Mouse (Mus musculus) heart, embryonic 14.5 days (tissue): ENCODE data around the gene Cxcr1. TPM values are rescaled to one million over a fixed set of nuclear protein-coding genes. Genes with fewer than 3 reads are reported as not detected.

Source experiments
- ATAC-seq: fragments of 200-750 bp; cut with Nextera tagmentation; 2 replicates; pipeline ENCODE4 v1.8.0; 2017; ENCODE audit warnings: low read depth, moderate TSS enrichment; ENCODE audit not compliant: insufficient number of reproducible peaks, insufficient read depth, low FRiP score
- H3K27ac ChIP-seq, 2 experiments: fragments of 200-500 bp in 1 of 2; fragments of 300-500 bp in 1 of 2; sonication (generic) in 1 of 2; replicated peaks in 1 of 2; 2 replicates each; pipeline ENCODE4 v1.5.1; 2012 to 2014; ENCODE audit warnings: low read depth in 2 of 2, low read length in 2 of 2, control low read depth in 1 of 2, mild to moderate bottlenecking in 1 of 2, mixed read lengths in 1 of 2; ENCODE audit not compliant: control insufficient read depth in 1 of 2, insufficient read depth in 1 of 2
- H3K27me3 ChIP-seq: fragments of 300-500 bp; sonication (generic); 2 replicates; pipeline ENCODE4 v1.6.1; 2014; ENCODE audit warnings: mild to moderate bottlenecking, low read length, control low read depth; ENCODE audit not compliant: control insufficient read depth, insufficient read depth
- H3K36me3 ChIP-seq: fragments of 300-500 bp; sonication (generic); 2 replicates; pipeline ENCODE4 v1.6.1; 2014; ENCODE audit warnings: mild to moderate bottlenecking, control low read depth, low read length, mixed read lengths; ENCODE audit not compliant: control insufficient read depth, insufficient read depth
- H3K4me1 ChIP-seq, 2 experiments: fragments of 200-500 bp in 1 of 2; fragments of 300-500 bp in 1 of 2; sonication (generic) in 1 of 2; 2 replicates each; pipeline ENCODE4 v1.6.1; 2012 to 2014; ENCODE audit warnings: low read length in 2 of 2, control low read depth in 1 of 2, mixed read lengths in 1 of 2; ENCODE audit not compliant: control insufficient read depth in 2 of 2, insufficient read depth in 2 of 2
- H3K4me2 ChIP-seq: fragments of 300-500 bp; sonication (generic); 2 replicates; pipeline ENCODE4 v1.6.1; 2014; ENCODE audit warnings: mild to moderate bottlenecking, low read length
- H3K4me3 ChIP-seq, 2 experiments: fragments of 200-500 bp in 1 of 2; fragments of 300-500 bp in 1 of 2; sonication (generic) in 1 of 2; 2 replicates each; pipeline ENCODE4 v1.5.1; 2012 to 2014; ENCODE audit warnings: low read length in 2 of 2, mild to moderate bottlenecking in 2 of 2, control low read depth in 1 of 2, low read depth in 1 of 2, moderate library complexity in 1 of 2; ENCODE audit not compliant: control insufficient read depth in 1 of 2, insufficient read depth in 1 of 2
- H3K9ac ChIP-seq: fragments of 300-500 bp; sonication (generic); 2 replicates; pipeline ENCODE4 v1.6.1; 2014; ENCODE audit warnings: mild to moderate bottlenecking, low read length
- H3K9me3 ChIP-seq: fragments of 300-500 bp; sonication (generic); 2 replicates; pipeline ENCODE4 v1.6.1; 2016; ENCODE audit warnings: low read length, control low read depth; ENCODE audit not compliant: control insufficient read depth
- WGBS: fragments of 180-500 bp; shearing (Covaris S2); extraction: QIAGEN DNeasy Blood & Tissue Kit; methylation state at CpG from one replicate; pipeline ENCODE4 v1.1.7; 2014; 5-methylcytosine and 5-hydroxymethylcytosine counted together
- polyA plus RNA-seq: library from polyadenylated mRNA; unstranded; fragments of >200 nt; fragmentation: Nextera tagmentation; extraction: Ambion mirVana; gene quantifications from 2 replicates; pipeline ENCODE4 v1.2.1, GENCODE M21; 2014

The Cxcr1 gene
- polyA plus RNA-seq, 1 experiment from 2014 or later: not detected

DNA sequence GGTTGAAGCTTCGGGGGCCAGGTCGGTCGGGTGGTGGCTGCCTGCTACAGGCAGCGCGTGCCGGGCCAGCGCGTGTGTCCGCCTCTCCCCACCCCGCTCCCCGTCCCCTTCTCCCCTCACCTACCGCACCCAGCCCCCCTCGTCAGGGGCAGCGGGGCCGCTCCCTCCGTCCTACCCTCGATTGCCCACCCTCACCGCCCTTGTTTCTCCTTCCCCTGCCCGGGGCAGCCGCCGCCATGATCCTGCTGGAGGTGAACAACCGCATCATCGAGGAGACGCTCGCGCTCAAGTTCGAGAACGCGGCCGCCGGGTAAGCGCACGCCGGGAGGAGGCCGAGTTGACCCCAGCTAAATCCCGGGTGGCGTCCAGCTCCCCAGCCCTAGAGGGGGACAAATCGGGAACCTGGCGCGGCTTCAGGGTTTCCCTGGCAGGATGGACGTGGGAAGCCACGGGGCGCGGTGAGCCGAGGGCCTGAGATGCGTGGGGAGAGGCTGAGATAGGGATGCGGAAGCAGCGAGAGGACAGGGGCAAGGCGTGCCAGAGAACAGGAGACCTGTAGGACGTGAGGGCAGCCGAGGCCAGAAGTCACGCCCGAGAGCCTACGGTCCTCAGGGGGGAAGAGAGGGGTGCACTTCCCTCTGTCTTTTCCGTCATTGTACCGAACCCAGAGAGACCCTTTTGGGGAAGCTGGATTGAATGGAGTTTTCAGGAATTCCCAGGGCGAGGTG, 42.3 kb upstream of the Cxcr1 start:
- peak overlapping the region; percentile 79 for H3K4me2 ChIP-seq
- peak overlapping the region; percentile 99 for H3K9ac ChIP-seq
- WGBS: under 1% methylated on average over 47 of the region's 57 CpGs
- H3K36me3 ChIP-seq: no peaks in the 10 kb centered on the region
- H3K27me3 ChIP-seq: no peaks in the 10 kb centered on the region
- ATAC-seq: peak; percentile 62
- peak overlapping the region; percentile 70 to 99 for H3K4me3 ChIP-seq
- H3K9me3 ChIP-seq: no peaks in the 10 kb centered on the region
- peak overlapping the region; percentile 91 to 96 for H3K27ac ChIP-seq
- H3K4me1 ChIP-seq: peaks cover 15 to 37% of the 10 kb centered on the region in 2 experiments

DNA sequence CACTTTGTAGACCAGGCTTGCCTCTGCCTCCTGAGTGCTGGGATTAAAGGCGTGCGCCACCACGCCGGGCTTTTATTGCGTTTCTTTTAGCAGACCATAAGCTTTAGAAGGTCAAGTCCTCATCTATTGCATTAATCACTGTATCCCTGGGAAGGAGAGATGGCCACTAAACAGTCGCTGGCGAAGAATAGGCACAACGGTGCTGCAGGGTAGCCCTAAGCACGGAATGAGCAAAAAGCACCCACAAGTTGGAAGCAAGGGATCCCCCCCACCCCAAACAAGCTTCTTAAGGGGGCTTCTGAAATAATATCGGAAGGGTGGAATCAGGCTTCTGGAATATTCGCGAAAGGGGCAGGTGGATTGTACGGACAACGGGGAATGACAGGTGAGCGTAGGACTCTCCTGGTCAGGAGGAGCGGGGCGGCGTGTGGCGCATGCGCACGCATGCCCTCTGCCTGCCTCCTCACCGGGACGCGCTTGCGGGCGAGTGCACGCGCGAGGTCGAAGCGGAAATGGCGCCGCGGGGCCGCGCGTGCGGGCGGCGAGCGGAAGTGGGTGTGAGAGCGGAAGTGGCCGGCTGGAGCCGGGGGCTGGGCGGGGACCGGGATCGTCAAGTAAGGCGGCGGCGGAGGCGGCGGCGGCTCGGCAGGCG, 41.6 kb upstream of the Cxcr1 start, which contains the start of gene Arpc2:
Gene Arpc2, plus strand, starts transcription at position 147 of the 652 bp plus-strand sequence.
- H3K27ac ChIP-seq: peak within 1 kb of the TSS; percentile 91 to 96
- H3K4me2 ChIP-seq: peak within 1 kb of the TSS; percentile 79
- no peaks in the 10 kb centered on the region for H3K27me3 ChIP-seq
- H3K4me1 ChIP-seq: peaks cover 13 to 33% of the 10 kb centered on the region in 2 experiments
- H3K4me3 ChIP-seq: peak within 1 kb of the TSS; percentile 70 to 99
- peak; percentile 88 for ATAC-seq
- H3K9ac ChIP-seq: peak within 1 kb of the TSS; percentile 99
- WGBS: 2% methylated on average over 43 of the region's 55 CpGs
- H3K36me3 ChIP-seq: no peaks in the 10 kb centered on the region
- no peaks in the 10 kb centered on the region for H3K9me3 ChIP-seq

DNA sequence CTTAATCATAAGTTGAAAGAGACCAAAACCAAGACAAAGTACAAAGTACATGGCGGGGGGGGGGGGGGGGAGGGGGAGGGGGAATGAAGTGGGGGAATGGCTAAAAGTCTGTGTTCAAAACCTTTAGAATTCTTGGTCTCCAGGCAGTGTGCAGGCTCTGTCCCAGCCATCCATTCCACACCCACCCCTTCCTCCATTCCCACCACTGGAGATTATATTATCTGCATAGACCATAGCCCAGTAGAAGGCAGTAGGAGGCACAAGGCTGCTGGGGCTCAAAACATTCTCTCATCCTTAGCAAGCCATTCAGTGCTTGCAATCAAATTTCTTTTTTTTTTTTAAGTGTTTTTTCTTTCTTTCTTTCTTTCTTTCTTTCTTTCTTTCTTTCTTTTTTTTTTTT, 36.6 kb upstream of the Cxcr1 start:
- Histone ChIP-seq H3K4me1 (peaks cover 4% of the 10 kb centered on the region in 2 experiments; a peak in 3 of 4 replicates), H3K4me3 (no peak overlapping the region), H3K9ac (no peak overlapping the region), H3K27me3 (no peaks in the 10 kb centered on the region), H3K27ac (no peak overlapping the region), H3K36me3 (no peaks in the 10 kb centered on the region), H3K9me3 (no peaks in the 10 kb centered on the region), H3K4me2 (no peak overlapping the region)
- ATAC-seq: no peak
- 40% methylated on average over 1 of the region's 1 CpGs for WGBS

DNA sequence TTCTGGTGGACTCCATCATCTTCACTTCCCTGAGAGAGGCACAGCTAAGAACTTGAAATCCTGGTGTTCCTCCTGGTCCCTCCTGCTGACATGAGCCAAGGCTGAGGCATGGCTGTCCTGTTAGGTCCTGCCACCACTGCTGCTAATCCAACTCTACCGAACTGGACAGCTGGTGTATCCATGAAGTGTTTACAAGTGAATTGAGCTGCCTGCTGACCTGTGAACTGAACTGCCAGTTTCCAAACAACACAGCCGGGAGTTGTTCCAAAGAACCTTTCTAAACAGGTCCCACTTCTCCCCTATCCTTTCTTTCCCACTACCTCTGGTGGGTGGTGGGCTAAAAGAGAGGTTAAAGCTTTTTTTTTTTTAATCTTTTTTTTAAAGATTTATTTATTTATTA, 35.5 kb upstream of the Cxcr1 start:
- no peak for ATAC-seq
- peaks cover 4% of the 10 kb centered on the region in 2 experiments; a peak in 3 of 4 replicates for H3K4me1 ChIP-seq
- 79% methylated on average over 2 of the region's 2 CpGs for WGBS

DNA sequence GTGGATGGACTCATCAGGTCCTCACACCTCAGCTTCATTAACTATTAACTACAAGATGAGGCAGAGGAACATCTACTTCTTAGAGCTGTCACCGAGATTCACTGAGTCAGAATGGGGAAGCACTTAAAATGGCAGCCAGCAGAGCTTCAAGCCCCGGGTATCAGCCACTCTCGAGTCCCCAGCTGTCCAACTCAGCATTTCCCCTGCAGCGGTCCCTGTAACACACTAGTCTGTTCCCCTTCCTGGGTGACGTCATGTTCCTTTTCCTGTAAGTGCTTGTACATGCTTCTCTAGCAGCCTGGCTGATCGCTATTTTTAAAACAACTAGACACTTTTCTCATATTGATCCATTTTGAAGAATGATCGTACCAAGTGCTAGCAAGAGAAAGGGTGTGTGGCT, 32.9 kb upstream of the Cxcr1 start:
- 32% methylated on average over 7 of the region's 7 CpGs for WGBS
- no peak for ATAC-seq
- peaks cover 4% of the 10 kb centered on the region in 2 experiments; a peak in 3 of 4 replicates for H3K4me1 ChIP-seq
- H3K27ac ChIP-seq: peak overlapping the region; percentile 3 to 38; a peak in 3 of 4 replicates
- no peak overlapping the region for H3K4me3 ChIP-seq
- no peaks in the 10 kb centered on the region for H3K36me3 ChIP-seq
- H3K9ac ChIP-seq: no peak overlapping the region
- no peak overlapping the region for H3K4me2 ChIP-seq
- no peaks in the 10 kb centered on the region for H3K27me3 ChIP-seq
- no peaks in the 10 kb centered on the region for H3K9me3 ChIP-seq

More for the DNA sequence above, 35.5 kb upstream of the Cxcr1 start:
- no peaks in the 10 kb centered on the region for H3K27me3 ChIP-seq
- no peaks in the 10 kb centered on the region for H3K36me3 ChIP-seq
- no peak overlapping the region for H3K9ac ChIP-seq
- H3K9me3 ChIP-seq: no peaks in the 10 kb centered on the region
- no peak overlapping the region for H3K27ac ChIP-seq
- no peak overlapping the region for H3K4me2 ChIP-seq
- H3K4me3 ChIP-seq: no peak overlapping the region

DNA sequence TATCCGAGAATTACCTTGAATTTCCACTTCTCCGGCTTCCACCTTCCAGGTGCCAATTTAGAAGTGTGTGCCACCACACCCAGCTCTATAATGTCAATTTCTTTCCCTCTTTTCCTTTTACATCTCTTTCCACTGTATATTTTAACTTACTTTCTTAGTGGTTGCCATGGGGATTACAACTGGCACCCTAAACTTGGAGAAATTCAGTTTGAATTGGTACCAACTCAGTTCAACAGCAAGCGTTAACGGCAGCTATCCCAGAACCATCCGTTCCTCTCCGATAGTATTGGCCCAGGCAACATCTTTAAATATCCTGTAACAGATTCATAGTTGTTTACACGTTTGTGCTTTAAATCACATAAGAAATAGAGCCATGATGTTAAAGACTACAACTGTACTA, 25.5 kb upstream of the Cxcr1 start:
- H3K4me1 ChIP-seq: no peaks in the 10 kb centered on the region
- no peaks in the 10 kb centered on the region for H3K9me3 ChIP-seq
- ATAC-seq: no peak
- H3K36me3 ChIP-seq: no peaks in the 10 kb centered on the region
- 87% methylated on average over 7 of the region's 7 CpGs for WGBS
- no peak overlapping the region for H3K27ac ChIP-seq
- H3K4me3 ChIP-seq: no peak overlapping the region
- no peak overlapping the region for H3K4me2 ChIP-seq
- H3K27me3 ChIP-seq: no peaks in the 10 kb centered on the region
- no peak overlapping the region for H3K9ac ChIP-seq

DNA sequence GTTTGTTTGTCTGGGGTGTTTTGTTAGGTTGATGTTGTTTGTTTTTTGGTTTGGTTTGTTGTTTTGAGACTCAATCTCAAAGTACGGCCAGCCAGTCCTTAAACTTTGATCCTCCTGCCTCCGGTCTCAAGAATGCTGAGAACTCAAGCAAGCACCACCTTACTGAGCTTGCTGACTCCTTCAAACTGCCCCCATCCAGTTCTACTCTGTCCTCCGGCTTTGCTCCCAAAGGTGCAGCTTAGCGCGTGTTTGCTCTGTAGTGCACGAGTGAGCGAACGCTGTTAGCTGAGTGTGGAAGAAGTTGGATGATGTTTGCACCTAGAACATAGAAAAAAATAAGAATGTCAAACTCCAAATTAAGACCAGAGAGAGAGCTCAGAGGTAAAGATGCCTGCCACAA, 14.5 kb upstream of the Cxcr1 start:
- 88% methylated on average over 8 of the region's 8 CpGs for WGBS
- no peak for ATAC-seq
- no peak overlapping the region for H3K4me3 ChIP-seq

More for the DNA sequence above, 14.5 kb upstream of the Cxcr1 start:
- Histone ChIP-seq H3K27ac (no peak overlapping the region), H3K4me1 (no peaks in the 10 kb centered on the region), H3K36me3 (no peaks in the 10 kb centered on the region), H3K9ac (no peak overlapping the region), H3K9me3 (no peaks in the 10 kb centered on the region), H3K27me3 (no peaks in the 10 kb centered on the region), H3K4me2 (no peak overlapping the region)
